Mouse (Mus musculus) c-Kit-negative CD71-positive TER-119-positive erythroid progenitor cells, embryonic 14.5 days (primary cell): ENCODE results near the gene Trim29.
A peak's percentile ranks its signal among the peaks of the same experiment; 100 is the strongest.

Experiments
- DNase-seq: peaks from one replicate; pipeline ENCODE4 v3.0.0-alpha.2; 2013; ENCODE audit warnings: low read depth, low spot score

Trim29 gene

GRCm38 (mm10) chr9:43310538-43310937 is at the start of gene Trim29:
TSS of gene Trim29 (plus strand) at chr9:43310848.
- no peak for DNase-seq

DNA sequence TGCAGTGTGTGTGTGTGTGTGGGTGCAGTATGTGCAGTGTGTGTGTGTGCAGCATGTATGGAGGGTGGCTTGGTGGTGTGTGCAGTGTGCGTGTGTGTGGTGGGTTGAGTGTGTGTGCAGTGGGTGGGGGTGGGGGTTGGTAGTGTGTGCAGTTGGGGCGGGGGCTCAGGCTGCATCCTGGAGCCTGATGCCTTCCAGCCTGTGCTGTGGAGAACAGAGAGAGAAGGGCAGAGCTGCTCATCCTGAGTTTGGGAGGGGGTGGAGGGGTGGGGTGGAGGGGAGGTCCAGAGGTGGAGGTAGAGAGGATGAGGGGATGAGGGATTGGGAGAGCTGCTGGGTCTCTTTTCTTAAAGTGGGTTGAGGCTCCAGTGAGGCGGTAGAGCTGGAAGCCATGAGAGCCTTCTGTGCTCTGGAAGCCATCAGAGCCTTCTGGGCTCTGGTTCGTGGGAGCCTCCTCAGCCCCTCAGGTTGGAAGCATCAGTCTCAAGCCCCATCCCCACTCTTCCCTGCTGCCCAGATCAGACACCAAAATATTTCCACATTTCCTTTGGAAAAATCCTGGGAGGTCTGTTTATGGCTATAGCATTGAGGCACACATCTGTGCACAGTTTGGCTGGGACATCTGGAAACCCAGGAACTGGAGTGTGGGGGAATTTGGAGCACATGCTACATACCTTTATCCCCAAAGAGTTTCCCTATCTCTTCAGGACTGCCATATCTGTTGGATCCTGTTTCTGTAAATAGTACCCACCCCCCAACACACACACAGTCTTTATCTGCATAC is 49.3 kb upstream of the Trim29 start:
- no peak for DNase-seq

DNA sequence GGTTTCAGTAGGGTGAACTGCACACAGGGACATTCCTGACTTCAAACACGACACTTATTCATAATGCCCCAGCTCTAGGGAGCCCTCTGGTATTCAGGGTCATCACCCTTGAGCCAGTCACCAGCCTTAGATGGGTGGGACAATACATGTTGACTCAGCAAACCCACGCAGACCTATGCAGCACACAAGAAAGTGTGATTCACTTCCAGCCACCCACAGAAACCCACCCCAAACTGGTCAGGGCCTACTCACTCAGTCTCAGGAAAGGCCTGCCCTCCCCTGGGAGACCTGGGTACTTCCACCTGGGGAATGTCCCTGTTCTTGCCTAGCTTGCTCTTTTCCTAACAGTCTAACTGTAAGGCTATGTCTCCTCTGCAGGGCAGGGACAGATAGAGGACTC is 48.7 kb upstream of the Trim29 start:
- no peak for DNase-seq

- no peak for DNase-seq
Observed at GRCm38 (mm10) chr9:43262390-43262789, 48.3 kb upstream of the Trim29 start.

- no peak for DNase-seq
Observed at GRCm38 (mm10) chr9:43262811-43263550, 47.7 kb upstream of the Trim29 start.

GRCm38 (mm10) chr9:43263946-43264451 is 46.6 kb upstream of the Trim29 start:
- no peak for DNase-seq

- DNase-seq, result no peak
Observed at GRCm38 (mm10) chr9:43265194-43265593, 45.5 kb upstream of the Trim29 start.

DNA sequence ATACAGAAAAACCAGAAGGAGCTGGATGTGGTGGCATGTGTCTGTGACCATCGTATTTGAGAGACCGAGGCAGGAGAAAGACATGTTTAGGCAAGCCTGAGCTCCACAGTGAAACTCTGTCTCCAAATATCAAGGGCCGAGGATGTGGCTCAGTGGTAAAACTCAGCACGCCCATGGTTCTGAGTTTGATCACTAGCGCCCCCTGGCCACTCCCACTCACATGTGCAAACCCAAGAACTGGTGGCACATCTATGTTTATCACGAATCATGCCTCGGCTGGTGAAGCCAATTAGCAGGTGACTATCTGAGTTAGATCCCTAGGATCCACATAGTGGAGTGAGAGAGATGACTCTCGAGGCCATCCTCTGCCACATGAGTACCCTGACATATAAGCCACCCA is 43.3 kb upstream of the Trim29 start:
- DNase-seq, result peak; percentile 47

GRCm38 (mm10) chr9:43269166-43269565 is 41.5 kb upstream of the Trim29 start:
- DNase-seq, result no peak

GRCm38 (mm10) chr9:43270723-43271252 is 39.9 kb upstream of the Trim29 start:
- DNase-seq, result no peak

DNA sequence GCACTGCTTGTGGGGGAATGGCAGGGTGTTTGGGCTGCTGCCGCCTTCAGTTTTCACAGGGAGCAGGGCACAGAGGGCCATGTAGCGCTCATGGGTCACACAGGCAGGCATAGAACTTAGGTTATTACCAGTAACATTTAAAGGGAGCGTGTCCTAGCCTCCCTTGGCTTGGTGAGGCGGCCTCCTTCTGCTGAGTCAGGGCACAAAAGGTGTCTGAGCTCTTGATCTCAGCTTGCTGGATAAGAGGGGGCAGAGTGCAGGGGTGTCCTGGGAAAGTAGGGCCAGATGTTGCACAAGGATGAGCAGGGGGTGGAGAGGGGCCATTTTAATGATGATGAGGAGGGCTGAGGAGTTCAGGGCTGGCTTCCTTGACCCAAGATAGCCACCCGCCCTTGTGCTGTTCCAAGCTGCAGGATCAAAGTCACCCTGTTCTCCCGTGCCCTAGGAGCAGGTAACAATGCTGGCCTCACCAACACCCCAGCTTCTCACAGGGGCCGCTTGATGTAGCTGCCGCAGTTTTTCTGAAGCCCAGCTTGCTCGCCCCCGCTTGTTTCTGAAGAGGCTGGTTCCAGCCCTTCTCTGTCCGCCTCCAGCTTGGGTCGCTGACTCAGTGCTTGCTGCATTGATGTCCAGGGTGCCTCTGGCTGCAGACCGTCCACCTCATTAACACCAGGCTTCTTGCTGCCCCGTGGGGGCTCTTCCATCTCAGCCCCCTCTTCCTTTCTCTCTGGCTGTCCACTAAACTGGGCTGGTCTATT is 38.7 kb upstream of the Trim29 start:
- no peak for DNase-seq

GRCm38 (mm10) chr9:43273735-43274134 is 36.9 kb upstream of the Trim29 start:
- no peak for DNase-seq

GRCm38 (mm10) chr9:43284284-43284683 is 26.4 kb upstream of the Trim29 start:
- peak; percentile 51 for DNase-seq

DNA sequence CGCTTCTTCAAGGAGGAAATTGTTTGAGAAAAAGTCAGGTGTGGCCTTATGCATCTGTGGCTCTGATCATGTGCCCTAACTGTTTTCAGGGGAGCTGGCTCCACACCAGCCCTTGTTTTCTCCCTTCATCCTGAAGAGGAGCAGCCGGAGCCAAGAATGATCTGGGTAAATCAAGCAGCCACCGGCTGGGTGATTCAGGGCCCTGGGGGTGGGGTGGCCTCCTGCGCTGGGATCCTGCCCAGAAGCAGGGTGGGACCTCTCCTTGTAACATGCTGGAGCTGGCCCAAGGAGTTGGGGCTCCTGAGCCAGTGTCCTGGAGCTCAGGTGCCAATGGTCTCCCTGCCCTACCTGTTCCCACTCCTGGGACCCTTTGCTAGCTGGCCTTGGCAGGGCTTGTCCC is 25.4 kb upstream of the Trim29 start:
- no peak for DNase-seq

DNA sequence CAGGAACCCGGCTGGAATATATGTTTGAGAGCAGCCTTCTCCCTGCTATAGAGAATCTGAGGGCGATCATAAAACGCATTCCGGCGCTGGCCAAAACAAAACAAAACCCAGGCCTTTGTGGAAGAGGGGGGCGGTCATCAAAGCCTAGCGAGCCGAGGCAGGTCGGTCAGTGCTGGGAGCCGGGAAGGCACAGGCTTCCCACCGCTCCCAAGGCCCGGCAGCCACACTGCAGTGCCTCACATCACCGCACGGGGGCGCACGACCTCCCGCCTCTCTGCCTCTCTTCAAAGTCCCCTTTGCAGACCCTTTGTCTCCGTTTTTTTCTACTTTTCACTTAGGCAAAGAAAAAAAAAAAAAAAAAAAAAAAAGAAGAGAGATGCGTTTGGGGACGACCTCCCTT is 23.8 kb upstream of the Trim29 start:
- no peak for DNase-seq

DNA sequence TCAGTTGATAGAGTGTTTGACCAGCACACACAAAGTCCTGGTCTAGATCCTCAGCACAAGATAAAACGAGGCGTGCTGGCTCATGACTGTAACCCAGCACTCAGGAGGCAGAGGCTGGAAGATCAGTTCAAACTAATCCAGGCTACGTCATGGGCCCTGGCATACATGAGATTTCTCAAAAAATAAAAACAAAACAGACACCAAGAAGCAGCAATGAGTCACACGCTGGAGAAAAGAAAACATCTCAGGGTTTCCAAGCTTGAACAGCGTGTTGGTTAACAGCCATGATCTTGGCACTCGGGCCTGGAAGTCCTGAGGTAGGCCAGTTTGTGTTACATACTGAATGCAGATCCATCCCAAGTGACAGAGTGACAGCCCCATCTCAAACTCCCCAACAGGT is 17.6 kb upstream of the Trim29 start:
- DNase-seq, result no peak

DNA sequence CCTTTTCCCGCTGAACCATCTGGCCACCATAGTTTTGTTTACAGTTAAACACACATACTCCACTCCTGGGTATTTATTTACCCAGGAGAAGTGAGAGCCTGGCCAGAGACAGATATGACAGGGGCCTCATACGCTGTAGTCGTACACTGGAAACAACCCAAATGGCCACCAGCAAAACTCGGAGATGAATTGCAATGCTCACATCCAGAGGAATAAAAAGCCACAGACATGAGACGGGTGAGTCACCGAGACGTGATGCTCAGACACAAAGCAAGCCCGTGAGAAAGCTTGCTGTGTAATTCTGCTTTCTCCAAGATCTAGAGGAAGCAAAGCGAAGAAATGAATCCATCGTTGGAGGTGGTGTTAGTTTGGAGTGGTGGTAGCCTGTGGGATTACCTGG is 10.3 kb upstream of the Trim29 start:
- no peak for DNase-seq

DNA sequence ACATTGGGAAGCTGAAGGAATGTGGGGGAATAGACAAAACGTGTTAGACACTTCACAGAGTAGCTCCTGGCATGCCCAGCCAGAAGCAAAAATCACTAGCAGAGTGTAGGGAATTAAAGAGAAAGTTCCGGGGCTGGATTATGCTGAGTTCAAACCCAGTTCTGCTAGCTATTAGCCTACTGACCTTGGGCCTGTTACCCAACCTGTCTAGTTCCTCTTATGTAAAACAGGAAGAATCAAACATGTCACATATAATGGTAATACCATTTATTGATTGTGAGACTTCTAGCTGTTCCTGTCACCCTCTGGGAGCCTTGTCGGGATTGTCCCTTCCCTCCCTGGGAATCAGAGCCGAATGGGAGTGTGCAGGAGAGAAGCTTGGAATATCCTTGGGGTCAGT is 7.7 kb upstream of the Trim29 start:
- no peak for DNase-seq

DNA sequence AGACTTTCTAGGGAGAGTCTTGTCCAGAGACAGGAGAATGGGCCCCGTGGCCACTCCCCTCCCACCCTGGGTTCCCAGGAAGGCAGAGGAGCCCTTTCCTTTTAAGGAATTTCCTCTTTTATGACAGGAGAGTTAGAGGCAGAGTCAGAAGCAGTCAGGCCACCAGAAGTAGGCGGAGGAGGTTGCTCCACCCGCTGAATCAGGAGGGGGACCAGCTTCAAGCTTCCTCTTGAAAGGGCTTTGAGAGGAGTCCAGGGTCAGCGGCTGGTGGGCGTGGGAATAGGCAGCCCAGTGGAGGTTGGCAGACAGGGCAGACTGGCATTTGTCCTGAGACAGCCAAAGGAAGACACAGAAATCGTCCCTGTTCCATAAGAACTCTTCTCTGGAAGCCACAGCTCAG is 4.8 kb upstream of the Trim29 start:
- no peak for DNase-seq

DNA sequence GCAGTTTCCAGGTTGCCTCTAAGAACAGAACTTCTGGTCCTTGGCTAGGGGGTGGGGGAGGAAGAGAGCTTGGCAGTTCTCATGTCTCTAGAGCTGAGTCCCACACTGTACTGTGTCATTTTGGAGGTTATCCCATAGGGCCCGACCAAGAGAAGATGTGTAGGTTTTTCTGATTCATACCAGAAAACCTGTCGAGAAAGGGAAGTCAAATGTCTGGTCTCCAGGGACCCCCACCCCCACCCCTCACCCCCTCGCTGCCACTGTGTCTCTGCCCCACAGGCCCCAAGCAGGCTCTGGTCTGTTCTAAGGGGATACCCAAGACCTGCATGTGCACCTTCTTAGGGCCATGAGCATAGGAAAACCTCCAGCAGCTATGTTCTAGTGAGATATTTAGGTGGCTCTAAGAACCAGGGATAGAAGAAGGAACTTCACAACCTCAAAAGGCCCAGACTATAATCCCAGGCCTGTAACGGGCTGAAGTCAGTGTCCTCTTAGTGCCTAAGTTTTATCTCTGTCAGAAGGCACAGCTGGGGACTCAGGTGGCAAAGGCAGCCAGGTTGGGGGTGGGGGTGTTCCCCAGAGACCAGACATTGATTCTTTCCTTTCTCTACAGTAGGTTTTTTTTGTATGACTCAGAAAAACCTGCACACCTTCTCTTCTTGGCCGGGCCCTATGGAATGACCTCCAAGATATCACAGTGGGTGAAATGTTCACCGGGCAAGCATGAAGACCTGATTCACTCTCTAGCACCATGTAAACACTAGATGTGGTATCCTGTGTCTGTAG is 1.4 kb upstream of the Trim29 start:
- DNase-seq, result no peak

- DNase-seq, result no peak
Observed at GRCm38 (mm10) chr9:43312190-43312589, 1.5 kb downstream of the Trim29 start.
